Mouse (Mus musculus): Measurements from ENCODE around the gene Tmem252. TPM values are rescaled to one million over a fixed set of nuclear protein-coding genes. Genes with fewer than 3 reads are reported as not detected.
"Not testable (repeated sequence)": the region's sequence is repeated elsewhere in the genome, so short reads cannot be mapped to it uniquely, and the experiment has no call there.

The Tmem252 gene
- total RNA-seq, 2 experiments from 2014 or later = not detected

DNA sequence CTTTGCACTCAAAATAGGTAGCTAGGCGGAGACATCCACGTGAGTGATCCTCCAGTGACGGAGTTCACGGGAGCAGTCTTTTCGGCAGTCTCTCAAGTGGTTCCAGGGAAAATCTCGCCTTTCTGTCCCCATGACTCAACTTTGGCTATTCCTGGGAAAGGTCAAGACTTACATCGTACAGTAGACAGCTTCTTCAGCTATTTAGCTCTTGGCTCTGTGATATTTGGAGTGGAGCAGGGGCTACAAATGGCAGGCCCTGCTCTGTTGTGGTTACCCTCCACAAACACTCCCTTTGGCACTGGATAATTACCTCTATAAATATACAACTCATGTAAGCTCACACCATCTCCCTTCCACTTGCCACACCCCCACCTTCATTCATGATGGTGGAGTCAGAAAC is 2.6 kb downstream of the Tmem252 start:
- no peak for ATAC-seq (replicated peaks; ENCODE audit: low FRiP score, poor library complexity, severe bottlenecking)

DNA sequence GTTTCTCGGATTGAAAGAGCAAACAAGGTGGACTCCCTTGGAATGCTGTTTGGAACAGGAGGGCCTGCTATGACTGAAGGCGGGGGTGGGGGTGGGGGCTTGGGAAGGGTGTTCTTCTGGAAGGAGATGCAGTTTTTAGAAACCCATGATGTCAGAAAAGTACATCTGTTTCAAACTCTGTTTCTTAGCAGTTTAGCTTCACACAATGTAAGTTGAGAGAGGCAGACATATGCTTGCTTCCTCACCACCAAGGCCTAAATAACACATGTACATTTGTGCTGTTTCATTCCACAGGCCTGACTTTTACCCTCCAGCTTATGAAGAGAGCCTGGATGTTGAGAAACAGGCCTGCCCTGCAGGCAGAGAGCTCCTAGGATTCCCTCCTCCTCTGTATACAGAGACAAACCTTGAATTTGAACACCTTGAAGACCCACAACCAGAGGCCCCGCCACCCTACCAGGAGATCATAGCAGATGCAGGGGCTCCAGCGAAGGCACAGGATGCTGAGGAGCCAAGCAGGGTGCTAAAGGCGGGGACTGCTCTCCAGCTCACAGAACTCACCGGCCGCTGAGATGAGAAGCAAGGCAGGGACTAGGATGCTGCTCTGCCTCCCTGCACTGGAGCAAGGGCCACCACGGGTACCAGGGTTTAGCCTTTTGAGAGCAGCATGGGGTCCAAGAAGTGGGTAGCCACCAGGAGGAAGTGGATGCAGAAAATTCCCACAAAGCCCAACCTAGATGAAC is 3.6 kb downstream of the Tmem252 start:
- no peak for ATAC-seq (replicated peaks; ENCODE audit: low FRiP score, poor library complexity, severe bottlenecking)

DNA sequence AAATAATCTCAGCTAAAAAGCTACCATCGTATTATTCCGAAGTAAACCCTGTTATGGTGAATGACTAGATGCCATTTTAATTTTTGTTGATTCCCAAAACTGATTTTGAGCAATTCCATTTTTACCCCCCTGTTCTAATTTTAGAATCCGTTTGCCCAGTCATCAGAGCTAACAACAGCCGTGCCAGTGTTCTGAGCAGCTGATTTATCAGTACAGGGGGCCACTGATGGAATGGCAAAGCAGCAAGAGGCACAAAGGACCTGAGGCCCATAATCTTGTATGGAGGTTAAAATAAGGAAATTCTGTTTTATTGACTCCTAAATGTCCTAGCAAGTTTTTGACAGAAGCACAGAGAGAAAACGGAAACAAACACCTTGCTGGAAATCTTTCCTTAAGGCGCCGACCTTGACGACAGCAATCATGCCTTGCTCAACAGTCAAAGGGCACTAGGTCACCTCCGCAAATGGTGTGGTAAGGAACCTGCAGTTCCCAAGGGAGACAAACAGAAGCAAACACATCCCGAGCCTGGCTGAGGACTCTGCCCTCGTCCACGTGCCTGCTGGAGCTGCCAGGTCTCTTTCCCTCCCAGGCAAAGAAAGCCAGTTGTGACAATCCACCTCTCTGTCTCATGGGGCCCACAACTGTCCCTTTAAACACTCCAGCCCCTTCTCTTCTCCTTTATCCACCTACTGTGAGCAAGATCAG is 9.4 kb downstream of the Tmem252 start:
- ATAC-seq (replicated peaks; ENCODE audit: low FRiP score, poor library complexity, severe bottlenecking) = no peak

DNA sequence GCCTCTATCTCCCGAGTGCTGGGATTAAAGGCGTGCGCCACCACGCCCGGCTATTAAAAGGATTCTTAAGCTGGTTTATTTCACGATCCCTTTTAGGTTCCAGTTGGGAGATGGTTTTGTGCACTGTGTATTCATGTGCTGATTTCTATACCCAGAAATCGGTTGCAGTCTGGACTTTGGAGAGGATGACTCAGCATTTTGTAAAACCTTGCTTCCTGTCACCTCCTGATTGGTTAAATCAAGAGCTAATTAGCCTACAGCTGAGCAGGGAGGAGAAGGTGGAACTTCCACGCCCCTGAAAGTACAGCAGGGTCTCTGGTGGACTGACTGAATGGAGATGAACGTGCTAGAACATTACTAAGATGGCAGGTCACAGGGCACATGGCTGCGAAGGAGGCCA is 12.6 kb downstream of the Tmem252 start:
- no peak for ATAC-seq (replicated peaks; ENCODE audit: low FRiP score, poor library complexity, severe bottlenecking)

DNA sequence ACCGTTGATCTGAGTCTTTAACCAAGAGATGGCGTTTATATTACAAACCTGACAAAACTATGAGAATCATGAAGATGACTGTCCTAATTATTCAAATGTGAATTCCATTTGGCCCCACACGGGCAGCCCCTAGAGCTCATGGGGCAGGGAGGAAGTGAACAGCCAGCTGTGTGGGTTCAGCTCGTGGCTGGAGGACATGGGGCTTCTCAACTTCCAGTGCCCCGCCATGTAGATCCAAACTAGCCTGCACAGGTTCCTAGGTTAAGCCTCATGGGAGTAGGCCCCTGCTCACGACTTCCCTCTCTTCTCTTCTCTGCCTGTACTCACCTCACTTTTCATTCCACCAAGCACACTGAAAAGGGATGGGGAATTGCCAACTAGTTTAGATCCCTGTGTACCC is 14.5 kb downstream of the Tmem252 start:
- no peak for ATAC-seq (replicated peaks; ENCODE audit: low FRiP score, poor library complexity, severe bottlenecking)

DNA sequence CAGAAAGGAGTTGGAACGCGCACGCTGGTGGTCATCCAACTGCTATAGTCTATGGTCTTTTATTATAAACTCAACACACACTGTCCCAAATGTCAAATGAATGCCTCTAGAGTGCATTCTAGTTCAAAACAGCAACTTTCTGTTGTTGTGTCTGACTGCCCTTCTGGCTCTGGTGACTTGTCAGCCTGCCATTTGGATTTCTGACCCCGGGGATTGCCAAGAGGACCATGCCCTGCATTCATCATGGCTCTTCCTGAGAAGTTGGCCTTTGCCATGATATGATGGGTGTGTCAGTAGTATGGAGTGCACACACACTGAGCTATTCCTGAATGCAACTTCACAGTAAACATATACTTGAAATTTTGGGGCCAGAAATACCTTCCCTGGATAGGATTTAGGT is 15.7 kb downstream of the Tmem252 start:
- no peak for ATAC-seq (replicated peaks; ENCODE audit: low FRiP score, poor library complexity, severe bottlenecking)

DNA sequence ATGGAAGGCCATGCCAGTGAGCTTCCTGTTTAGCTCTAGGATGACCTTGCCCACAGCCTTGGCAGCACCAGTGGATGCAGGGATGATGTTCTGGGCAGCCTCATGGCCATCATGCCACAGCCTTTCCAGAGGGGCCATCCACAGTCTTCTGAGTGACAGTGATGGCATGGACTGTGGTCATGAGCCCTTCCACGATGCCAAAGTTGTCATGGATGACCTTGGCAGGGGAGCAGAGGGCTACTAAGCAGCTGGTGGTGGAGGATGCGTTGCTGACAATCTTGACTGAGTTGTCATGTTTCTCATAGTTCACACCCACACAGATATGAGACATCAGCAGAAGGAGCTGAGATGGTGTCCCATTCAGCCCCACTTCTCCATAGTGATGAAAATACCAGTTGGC is 18.9 kb downstream of the Tmem252 start:
- ATAC-seq (replicated peaks; ENCODE audit: low FRiP score, poor library complexity, severe bottlenecking) = no peak

DNA sequence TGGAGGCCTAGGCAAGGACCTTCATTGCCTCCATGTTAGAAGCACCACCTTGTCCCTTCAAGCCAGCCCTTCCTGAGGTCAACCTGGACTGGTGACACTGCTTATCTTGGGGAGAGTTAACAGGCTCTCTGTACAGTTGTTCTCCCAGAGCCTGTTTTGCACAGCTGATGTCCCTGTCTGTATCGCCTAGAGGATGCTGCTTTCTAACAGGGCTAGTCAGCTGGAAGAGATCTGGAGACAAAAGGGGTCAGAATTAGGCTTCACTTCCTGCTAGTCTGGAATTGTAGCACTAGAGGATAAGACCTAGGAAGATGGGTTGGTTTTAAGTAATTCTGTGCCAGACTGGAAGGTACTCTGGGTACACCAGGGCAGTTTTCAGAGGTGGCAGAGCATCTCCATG is 24.1 kb downstream of the Tmem252 start:
- no peak for ATAC-seq (replicated peaks; ENCODE audit: low FRiP score, poor library complexity, severe bottlenecking)

DNA sequence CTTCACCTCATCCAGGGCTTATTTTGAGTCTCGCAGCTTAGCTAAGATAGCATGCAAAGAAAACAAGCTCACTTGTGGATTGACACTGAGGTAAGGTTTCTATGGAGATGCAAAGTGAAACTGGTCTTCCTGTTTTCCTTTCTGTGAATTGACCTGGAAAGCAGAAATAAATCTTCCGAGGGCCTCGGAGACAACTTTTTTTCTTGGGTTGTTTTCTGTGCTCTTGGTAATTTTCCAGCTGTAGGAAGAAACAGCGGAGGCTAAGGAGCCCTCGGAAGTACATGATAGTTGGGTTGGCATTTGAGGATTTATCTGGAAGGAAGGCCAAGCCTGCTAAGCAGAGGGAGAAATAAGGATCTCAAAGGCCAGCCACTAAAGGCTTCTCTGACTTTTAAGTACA is 24.8 kb downstream of the Tmem252 start:
- ATAC-seq (replicated peaks; ENCODE audit: low FRiP score, poor library complexity, severe bottlenecking) = no peak

DNA sequence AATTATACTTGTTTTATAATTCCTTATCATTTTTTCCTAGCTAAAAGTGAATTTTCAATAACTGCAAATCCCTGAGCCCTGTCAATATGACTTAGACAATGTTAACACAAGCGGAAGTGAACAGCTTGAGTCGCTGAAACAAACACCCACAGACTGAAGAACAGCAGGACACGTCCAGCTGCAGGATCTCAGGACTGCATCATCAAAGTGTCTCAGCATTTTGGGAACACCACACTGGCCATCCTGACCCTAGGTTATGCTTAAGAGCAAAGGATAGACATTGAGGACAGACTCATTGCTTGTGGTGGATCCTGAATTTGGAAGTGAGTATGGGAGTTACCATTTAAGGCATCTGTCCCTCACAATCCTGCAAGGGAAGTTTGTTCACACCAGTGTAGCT is 25.4 kb downstream of the Tmem252 start:
- ATAC-seq (replicated peaks; ENCODE audit: low FRiP score, poor library complexity, severe bottlenecking) = no peak

DNA sequence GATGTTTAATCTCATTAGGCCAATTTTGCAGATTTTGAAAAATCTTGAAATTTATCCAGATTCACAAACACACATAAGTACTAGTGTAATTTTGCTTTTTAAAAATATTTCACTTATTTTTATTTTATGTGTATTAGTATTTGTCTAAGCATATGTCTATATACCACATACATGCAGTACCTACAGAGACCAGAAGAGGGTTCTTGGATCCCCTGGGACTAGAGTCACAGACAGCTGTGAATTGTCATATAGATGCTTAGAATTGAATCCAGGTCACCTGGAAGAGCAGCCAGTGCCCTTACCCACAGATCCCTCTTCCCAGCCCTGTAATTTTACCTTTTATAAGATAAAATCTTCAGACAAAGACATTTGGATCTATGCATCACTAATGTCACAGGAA is 26.1 kb downstream of the Tmem252 start:
- no peak for ATAC-seq (replicated peaks; ENCODE audit: low FRiP score, poor library complexity, severe bottlenecking)

DNA sequence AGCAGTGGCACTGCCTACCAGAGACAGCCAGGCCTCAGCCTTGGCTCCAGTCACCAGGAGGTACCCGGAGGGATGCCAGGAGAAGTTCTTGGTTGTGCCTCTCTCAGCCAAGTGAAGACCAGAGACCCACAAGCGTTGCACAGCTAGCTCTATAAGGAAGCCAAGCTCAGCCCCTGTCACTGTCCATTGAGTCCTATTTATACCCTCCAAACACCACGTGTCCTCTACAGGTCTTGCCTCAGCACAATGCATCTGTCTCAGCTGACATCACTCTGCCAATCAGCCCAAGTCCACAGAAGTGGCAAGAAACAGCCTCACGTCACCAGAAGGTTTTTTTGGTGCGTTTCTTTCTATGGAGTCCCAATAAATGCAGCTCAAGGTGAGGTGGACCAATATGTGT is 26.9 kb downstream of the Tmem252 start:
- ATAC-seq (replicated peaks; ENCODE audit: low FRiP score, poor library complexity, severe bottlenecking) = no peak

DNA sequence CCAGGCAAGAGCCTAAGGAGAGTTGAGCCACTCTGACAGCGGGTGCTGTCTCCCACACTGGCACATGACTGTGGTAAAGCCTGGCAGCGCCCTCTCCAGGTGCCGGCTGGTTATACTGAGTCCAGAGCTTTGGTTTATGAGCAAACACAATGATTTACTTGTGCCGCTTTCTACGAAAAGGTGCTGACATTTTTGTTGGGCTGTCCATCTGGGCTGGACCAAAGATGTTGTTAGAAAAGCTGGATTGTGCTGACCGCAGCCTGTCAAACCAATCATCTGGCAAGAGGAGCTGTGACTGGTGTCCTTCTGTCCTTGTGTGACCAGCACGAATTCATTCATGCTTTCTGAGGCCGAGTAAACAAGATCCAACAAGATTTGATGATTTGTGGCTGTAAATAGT is 27.9 kb downstream of the Tmem252 start:
- no peak for ATAC-seq (replicated peaks; ENCODE audit: low FRiP score, poor library complexity, severe bottlenecking)

DNA sequence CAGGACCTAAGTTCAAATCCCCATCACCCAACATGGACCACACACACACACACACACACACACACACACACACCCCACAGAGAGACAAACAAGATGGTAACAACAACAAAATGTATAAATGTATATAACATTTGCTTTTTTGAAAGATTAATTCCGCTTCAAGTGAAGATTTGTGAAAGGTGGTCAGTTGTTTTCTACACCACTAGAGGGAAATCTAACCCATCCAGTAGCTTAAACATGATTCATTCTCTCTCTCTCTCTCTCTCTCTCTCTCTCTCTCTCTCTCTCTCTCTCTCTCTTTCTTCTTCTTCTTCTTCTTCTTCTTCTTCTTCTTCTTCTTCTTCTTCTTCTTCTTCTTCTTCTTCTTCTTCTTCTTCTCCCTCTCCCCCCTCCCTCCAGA is 29.4 kb downstream of the Tmem252 start:
- ATAC-seq (replicated peaks; ENCODE audit: low FRiP score, poor library complexity, severe bottlenecking) = not testable (repeated sequence)

DNA sequence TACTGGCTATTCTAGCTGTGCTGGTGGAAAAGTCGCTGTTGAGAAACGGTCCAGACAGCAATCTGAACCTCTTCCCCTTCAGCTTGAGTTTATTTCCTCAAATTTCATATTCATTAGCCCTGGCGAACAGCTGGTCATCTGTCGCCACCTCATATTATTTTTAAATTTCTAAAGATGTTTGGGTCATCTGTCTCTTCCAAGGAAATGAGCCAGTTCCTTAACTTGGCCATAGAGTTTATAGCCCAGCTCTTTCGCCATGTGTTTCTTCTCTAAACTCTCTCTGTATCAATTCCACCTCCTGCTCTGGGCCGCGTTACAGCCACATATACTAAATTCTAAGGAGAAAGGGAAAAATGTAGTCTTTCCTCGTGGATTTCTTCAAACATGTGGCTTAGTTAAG is 29.9 kb downstream of the Tmem252 start:
- no peak for ATAC-seq (replicated peaks; ENCODE audit: low FRiP score, poor library complexity, severe bottlenecking)

DNA sequence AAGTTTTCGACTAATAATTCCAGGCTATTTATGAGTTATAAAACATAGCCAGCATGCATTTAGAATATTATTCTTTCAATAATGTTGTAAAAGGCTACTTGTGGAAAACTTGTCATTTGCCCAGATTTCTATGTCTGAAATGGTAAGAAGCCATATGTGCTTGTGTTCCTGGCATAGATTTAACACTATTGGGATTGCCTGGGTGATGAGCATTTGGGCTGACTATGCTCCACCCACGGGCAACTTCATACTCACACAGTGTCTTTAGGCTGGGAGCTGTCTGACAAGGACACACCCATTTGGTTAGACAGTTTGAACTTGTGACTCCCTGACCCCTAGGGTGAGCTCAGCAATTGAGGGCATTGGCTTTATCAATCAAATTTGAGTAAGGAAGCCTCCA is 30.5 kb downstream of the Tmem252 start:
- ATAC-seq (replicated peaks; ENCODE audit: low FRiP score, poor library complexity, severe bottlenecking) = no peak

DNA sequence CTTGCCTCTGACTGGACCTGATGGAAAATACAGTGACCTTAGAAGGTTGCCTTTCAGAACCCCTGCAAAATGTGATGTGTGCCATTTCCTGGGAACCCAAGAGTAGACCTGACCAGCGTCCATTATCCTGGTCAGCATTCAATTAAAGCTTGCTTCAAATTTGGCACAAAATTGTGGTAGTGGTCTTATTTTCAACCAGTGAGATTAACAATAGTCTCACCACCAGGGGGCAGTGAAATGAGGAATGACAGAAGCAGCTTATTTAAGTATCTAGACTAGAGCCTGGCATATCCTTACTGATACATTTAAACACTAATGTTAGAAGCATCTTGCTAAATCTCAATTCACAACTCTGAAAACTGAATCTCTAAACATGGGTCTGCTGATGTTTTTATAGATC is 31.6 kb downstream of the Tmem252 start:
- no peak for ATAC-seq (replicated peaks; ENCODE audit: low FRiP score, poor library complexity, severe bottlenecking)

DNA sequence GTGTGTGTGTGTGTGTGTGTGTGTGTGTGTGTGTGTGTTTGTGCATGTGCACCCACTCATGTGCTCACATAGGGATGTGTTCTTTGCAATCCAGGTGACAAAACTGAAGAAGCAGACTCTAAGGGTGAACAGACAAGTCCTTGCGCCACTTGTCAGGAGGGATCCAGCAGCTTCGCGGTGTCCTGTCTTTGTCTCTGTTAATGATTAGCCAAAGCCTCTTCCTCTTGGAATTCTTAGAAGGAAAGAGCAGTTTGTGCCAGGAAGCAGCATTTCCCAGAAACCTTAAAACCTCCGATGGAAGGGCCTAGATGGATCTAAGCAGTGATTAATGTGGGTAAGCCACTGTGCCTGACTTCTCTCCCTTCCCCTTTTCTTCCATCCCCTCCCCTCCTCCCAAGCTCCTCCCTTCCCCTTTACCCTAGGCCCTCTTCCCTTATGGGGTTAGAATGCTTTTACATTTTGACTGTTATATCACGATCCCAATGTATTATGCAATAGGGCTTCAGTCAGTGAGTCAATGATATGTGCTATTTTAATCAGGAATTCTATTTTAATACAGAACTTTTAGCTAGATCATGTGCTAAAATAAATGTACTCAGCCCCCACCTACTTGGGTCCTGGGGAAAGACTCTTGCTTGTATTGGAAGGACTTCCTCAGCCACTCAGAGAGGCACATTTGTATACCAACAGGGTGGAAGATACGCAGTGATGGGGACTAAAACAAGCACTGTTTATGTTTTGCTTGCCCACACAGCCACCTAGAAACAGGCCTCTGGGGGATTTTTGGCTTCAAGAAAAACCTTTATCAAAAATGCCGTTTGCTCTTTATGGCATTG is 33.5 kb downstream of the Tmem252 start:
- no peak for ATAC-seq (replicated peaks; ENCODE audit: low FRiP score, poor library complexity, severe bottlenecking)

DNA sequence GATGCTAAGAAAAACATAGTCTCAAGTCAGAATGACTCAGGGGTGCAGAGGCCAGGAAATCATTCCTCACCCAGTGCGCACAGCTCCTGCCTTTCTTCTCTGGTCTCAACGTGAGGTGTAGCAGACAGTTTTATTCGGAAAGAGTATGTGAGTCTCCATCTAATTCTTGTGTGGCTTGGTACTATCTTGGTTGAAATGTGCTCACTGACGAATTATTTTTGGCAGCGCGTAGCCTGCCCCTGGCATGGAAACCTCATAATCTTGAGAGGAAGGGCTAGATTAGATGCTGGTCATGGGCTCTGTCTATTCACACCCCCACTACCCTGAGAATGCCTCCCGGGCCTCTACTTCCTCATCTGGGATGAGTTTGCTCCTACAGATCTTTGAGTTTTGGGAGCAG is 34.2 kb downstream of the Tmem252 start:
- ATAC-seq (replicated peaks; ENCODE audit: low FRiP score, poor library complexity, severe bottlenecking) = no peak

DNA sequence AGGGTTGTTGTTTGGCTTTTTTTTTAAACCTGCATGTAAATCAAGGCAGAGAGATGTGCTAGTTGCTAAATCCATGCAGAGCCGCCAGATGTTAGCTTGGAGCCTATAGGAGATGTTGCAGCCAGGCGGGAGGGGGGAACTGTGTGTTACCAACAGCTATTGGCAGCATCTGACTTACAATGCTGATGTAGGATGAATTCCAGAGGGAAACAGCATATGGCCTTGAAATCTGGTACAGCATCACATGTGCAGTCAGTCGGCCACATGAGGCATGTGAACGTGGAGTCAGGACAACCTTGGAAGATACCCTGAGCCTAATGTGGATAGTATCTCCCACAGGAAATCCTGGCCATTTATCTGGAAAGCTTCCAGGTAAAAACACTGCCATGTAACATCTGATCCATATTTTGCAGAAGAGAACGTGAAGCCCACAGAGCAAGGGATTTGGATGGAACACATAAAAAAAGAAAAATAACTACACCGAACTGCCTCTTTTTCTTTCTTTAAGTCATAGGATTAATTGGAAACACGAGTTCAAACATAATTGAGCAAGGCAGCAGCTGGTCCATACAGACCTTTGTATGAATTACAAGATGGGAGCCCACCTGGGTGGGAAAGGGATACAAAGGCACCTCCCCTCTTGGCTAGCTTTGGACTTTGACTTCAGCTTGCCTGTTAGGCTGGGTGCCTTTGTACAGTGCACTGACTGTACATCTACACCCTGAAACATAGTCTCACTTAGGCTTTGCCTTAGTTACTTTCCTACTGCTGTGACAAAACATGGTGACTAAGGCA is 42.7 kb downstream of the Tmem252 start:
- ATAC-seq (replicated peaks; ENCODE audit: low FRiP score, poor library complexity, severe bottlenecking) = no peak

All from erythroblast, adult 5-6 weeks (primary cell).